Mouse (Mus musculus): ENCODE data around the gene Zfp874a. TPM values are rescaled to one million over a fixed set of nuclear protein-coding genes. Genes with fewer than 3 reads are reported as not detected.
"Not testable (repeated sequence)": the region's sequence is repeated elsewhere in the genome, so short reads cannot be mapped to it uniquely, and the experiment has no call there.

The Zfp874a gene
- polyA plus RNA-seq, 1 experiment from 2014 or later: 8.8 TPM

DNA sequence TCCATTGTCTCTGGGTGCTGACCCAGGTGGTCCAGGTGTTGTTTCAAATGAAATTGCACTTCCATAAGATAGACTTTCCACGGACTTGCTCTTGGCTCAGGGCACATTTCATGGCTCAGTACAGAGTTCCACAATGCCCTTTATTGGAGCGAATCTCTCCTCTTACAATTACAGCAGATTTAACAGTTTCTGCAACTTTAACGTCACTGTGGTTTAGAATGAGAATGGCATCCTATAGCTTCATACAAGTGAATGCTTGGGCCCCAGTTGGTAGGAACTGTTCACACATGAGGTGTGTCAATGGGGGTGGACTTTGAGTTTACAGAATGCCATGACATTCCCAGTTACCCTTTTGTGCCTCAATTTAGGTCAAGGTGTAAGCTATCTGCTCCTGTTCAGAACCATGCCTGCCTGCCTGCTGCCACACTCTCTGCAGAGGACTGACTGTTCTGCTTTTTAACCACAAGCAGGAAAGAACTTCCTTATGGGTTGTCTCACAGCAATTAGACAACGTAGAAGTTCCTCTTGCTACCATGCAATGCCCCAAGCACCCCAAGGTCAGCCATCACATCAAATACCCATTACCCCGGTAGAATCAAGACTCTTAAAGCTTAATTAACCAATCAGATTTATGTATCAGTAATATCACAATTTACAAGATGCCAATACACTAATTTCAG lies 12.2 kb upstream of the Zfp874a start:
- not testable (repeated sequence) for H3K9me3 ChIP-seq (ENCODE audit: control insufficient read depth, low read length); H3K27me3 ChIP-seq (replicated peaks; ENCODE audit: control insufficient read depth, insufficient read depth, low read length); H3K4me2 ChIP-seq (ENCODE audit: low read length); H3K4me3 ChIP-seq (ENCODE audit: low read depth, low read length); ATAC-seq (replicated peaks; ENCODE audit: low FRiP score, low TSS enrichment, low read depth); H3K9ac ChIP-seq (ENCODE audit: low read length); H3K36me3 ChIP-seq (ENCODE audit: control insufficient read depth, insufficient read depth, low read length); H3K27ac ChIP-seq (ENCODE audit: low read depth); DNase-seq (ENCODE audit: low spot score); H3K4me1 ChIP-seq (replicated peaks; ENCODE audit: control insufficient read depth, insufficient read depth, low read length)
- 84% methylated on average over 2 of the region's 5 CpGs for WGBS

DNA sequence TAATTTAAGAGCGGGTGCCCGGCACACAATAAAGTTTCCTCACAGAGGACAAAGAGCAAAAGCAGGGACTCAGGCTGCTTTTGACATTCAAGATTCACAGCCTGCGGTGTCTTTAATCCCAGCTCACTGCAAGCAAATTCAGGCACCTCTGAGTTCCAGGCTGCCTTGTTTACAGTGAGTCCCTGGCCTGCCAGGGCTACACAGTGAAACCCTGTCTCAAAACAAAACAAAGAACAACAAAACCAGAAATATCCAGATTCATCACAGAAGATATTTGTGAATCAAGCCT lies 541 bp upstream of the Zfp874a start:
- Histone ChIP-seq H3K27me3 (replicated peaks; ENCODE audit: control insufficient read depth, insufficient read depth, low read length) (no peaks in the 10 kb centered on the region), H3K9me3 (ENCODE audit: control insufficient read depth, low read length) (no peaks in the 10 kb centered on the region), H3K9ac (ENCODE audit: low read length) (peak overlapping the region; percentile 48), H3K4me1 (replicated peaks; ENCODE audit: control insufficient read depth, insufficient read depth, low read length) (no peaks in the 10 kb centered on the region; the same call in 1 of the 2 replicates), H3K27ac (ENCODE audit: low read depth) (peak overlapping the region; percentile 6; the same call in 1 of the 2 replicates), H3K4me2 (ENCODE audit: low read length) (peak overlapping the region; percentile 77), H3K4me3 (ENCODE audit: low read depth, low read length) (peak overlapping the region; percentile 67), H3K36me3 (ENCODE audit: control insufficient read depth, insufficient read depth, low read length) (peaks cover 7% of the 10 kb centered on the region; the same call in 1 of the 2 replicates)
- 4% methylated on average over 3 of the region's 3 CpGs for whole genome bisulfite sequencing
- ATAC-seq (replicated peaks; ENCODE audit: low FRiP score, low TSS enrichment, low read depth) (peak; percentile 40; the same call in 1 of the 2 replicates), DNase-seq (ENCODE audit: low spot score) (no peak)

DNA sequence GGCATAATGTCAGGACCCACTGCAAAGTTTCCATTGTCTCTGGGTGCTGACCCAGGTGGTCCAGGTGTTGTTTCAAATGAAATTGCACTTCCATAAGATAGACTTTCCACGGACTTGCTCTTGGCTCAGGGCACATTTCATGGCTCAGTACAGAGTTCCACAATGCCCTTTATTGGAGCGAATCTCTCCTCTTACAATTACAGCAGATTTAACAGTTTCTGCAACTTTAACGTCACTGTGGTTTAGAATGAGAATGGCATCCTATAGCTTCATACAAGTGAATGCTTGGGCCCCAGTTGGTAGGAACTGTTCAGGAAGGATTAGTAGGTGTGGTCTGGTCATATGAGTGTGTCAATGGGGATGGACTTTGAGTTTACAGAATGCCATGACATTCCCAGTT lies 14.3 kb downstream of the Zfp874a start:
- not testable (repeated sequence) for H3K9me3 ChIP-seq (ENCODE audit: control insufficient read depth, low read length); H3K27ac ChIP-seq (ENCODE audit: low read depth); H3K4me3 ChIP-seq (ENCODE audit: low read depth, low read length); H3K27me3 ChIP-seq (replicated peaks; ENCODE audit: control insufficient read depth, insufficient read depth, low read length); H3K4me1 ChIP-seq (replicated peaks; ENCODE audit: control insufficient read depth, insufficient read depth, low read length); H3K4me2 ChIP-seq (ENCODE audit: low read length); DNase-seq (ENCODE audit: low spot score); ATAC-seq (replicated peaks; ENCODE audit: low FRiP score, low TSS enrichment, low read depth); H3K9ac ChIP-seq (ENCODE audit: low read length)
- peaks cover 13% of the 10 kb centered on the region for H3K36me3 ChIP-seq (ENCODE audit: control insufficient read depth, insufficient read depth, low read length)
- WGBS: 86% methylated on average over 1 of the region's 3 CpGs

DNA sequence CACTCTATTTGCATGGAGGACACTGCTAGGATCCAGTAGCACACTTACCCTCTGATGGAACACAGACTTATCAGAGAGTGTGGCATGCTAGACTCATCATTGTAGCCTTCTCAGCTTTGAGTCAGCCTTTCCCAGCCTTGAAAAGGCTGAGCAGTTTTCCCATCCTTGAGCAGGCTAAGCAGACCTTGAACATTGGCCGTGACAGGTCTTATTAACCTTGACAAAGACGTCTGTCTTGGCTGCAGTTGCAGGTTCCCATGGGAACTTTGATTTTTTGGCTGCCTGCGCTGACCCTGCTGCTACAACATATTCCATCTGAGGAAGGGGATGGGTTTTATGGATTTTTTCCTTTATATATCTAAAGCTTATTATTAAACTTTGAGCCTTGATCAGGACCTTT lies 23.3 kb downstream of the Zfp874a start:
- H3K27me3 ChIP-seq (replicated peaks; ENCODE audit: control insufficient read depth, insufficient read depth, low read length): no peaks in the 10 kb centered on the region
- H3K4me1 ChIP-seq (replicated peaks; ENCODE audit: control insufficient read depth, insufficient read depth, low read length): no peaks in the 10 kb centered on the region
- no peak overlapping the region for H3K4me2 ChIP-seq (ENCODE audit: low read length)
- ATAC-seq (replicated peaks; ENCODE audit: low FRiP score, low TSS enrichment, low read depth) (no peak), DNase-seq (ENCODE audit: low spot score) (no peak)
- H3K4me3 ChIP-seq (ENCODE audit: low read depth, low read length): no peak overlapping the region
- H3K9me3 ChIP-seq (ENCODE audit: control insufficient read depth, low read length): no peaks in the 10 kb centered on the region
- 81% methylated on average over 3 of the region's 3 CpGs for WGBS
- H3K9ac ChIP-seq (ENCODE audit: low read length): no peak overlapping the region
- no peak overlapping the region for H3K27ac ChIP-seq (ENCODE audit: low read depth)
- H3K36me3 ChIP-seq (ENCODE audit: control insufficient read depth, insufficient read depth, low read length): no peaks in the 10 kb centered on the region

DNA sequence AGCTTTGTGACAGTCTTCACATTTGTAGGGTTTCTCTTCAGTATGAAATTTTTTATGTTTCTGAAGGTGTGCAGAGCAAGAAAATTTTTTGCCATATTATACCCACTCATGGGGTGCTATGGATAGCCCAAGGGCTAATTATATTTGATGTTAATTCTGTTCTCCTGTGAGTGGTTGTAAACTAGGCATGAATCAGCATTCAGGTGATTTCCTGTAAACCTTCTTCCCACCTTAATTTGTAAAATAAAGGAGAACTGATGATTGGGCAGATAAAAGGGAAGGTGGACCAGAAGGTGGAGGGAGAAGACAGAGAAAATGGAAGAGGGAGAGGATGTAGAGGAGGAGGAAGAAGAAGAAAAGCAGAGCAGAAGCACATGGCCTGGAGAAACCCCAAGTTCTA lies 25.7 kb downstream of the Zfp874a start:
- not testable (repeated sequence) for H3K4me3 ChIP-seq (ENCODE audit: low read depth, low read length); H3K27ac ChIP-seq (ENCODE audit: low read depth)

DNA sequence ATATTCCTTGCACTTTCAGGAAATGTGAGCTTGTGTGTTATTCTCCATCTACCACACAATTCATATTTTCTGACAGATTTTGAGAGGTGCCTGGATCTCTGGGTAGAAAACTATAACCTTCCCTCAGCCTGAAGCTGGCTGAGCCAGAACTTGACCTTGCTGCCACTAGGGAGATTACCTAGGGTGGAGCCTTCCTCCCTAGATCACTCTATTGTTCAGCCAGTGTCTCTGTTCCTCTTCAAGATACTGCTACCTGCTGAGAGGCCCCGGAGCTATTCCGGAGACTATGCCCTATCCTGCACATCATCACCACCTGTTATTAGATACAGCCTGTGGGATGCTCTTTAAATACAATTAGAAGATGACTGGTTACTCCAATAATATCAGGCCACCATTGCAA lies 28.9 kb downstream of the Zfp874a start:
- not testable (repeated sequence) for H3K9ac ChIP-seq (ENCODE audit: low read length); DNase-seq (ENCODE audit: low spot score); H3K9me3 ChIP-seq (ENCODE audit: control insufficient read depth, low read length); H3K27me3 ChIP-seq (replicated peaks; ENCODE audit: control insufficient read depth, insufficient read depth, low read length); H3K4me1 ChIP-seq (replicated peaks; ENCODE audit: control insufficient read depth, insufficient read depth, low read length); H3K4me3 ChIP-seq (ENCODE audit: low read depth, low read length); H3K4me2 ChIP-seq (ENCODE audit: low read length); H3K36me3 ChIP-seq (ENCODE audit: control insufficient read depth, insufficient read depth, low read length); H3K27ac ChIP-seq (ENCODE audit: low read depth); ATAC-seq (replicated peaks; ENCODE audit: low FRiP score, low TSS enrichment, low read depth)
- WGBS: 96% methylated on average over 2 of the region's 2 CpGs

More for the DNA sequence above, 25.7 kb downstream of the Zfp874a start:
- not testable (repeated sequence) for DNase-seq (ENCODE audit: low spot score); H3K27me3 ChIP-seq (replicated peaks; ENCODE audit: control insufficient read depth, insufficient read depth, low read length); H3K4me2 ChIP-seq (ENCODE audit: low read length); H3K4me1 ChIP-seq (replicated peaks; ENCODE audit: control insufficient read depth, insufficient read depth, low read length); H3K9ac ChIP-seq (ENCODE audit: low read length); H3K36me3 ChIP-seq (ENCODE audit: control insufficient read depth, insufficient read depth, low read length); ATAC-seq (replicated peaks; ENCODE audit: low FRiP score, low TSS enrichment, low read depth); H3K9me3 ChIP-seq (ENCODE audit: control insufficient read depth, low read length)

DNA sequence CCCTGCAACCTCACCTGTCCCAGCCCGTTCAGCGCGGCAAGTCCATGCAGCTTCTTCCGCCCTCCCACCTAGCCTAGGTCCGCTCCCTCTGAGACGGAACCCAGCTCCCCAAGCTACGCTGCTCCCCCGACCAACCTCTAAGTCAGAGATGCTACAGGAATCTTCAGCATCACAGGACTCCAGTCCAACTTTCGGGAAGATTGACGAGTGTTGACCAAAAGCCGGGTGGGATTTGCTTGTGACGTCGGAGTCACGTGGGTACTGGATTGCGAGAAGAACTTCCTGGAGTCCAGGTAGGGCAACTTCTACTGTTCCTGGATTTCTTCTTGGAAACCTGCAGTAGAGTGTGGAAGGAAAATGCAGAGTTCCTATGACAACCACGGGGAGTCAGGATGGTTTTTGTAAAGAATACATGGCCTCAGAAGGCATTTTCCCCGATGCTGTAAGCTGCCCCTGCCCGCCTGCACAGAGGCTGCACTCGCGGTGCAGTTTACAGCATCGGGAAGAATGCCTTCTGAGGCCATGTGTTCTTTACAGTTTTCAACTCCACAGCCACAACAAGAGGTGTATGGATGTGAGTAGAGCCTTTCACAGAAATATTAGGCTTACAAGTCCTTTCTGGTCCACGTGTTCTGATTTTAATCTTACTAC lies 30.1 kb downstream of the Zfp874a start, which contains the start of gene Zfp459:
Zfp459 (minus strand) TSS at position 212 of the 651 bp plus-strand sequence.
- Histone ChIP-seq H3K9ac (ENCODE audit: low read length) (peak within 1 kb of the TSS; percentile 56), H3K4me1 (replicated peaks; ENCODE audit: control insufficient read depth, insufficient read depth, low read length) (no peaks in the 10 kb centered on the region), H3K27ac (ENCODE audit: low read depth) (no peak within 1 kb of the TSS), H3K4me3 (ENCODE audit: low read depth, low read length) (peak within 1 kb of the TSS; percentile 60), H3K27me3 (replicated peaks; ENCODE audit: control insufficient read depth, insufficient read depth, low read length) (no peaks in the 10 kb centered on the region), H3K36me3 (ENCODE audit: control insufficient read depth, insufficient read depth, low read length) (no peaks in the 10 kb centered on the region), H3K4me2 (ENCODE audit: low read length) (peak within 1 kb of the TSS; percentile 81), H3K9me3 (ENCODE audit: control insufficient read depth, low read length) (no peaks in the 10 kb centered on the region)
- 2% methylated on average over 22 of the region's 22 CpGs for WGBS
- ATAC-seq (replicated peaks; ENCODE audit: low FRiP score, low TSS enrichment, low read depth): peak; percentile 92
- DNase-seq (ENCODE audit: low spot score): peak; percentile 88

DNA sequence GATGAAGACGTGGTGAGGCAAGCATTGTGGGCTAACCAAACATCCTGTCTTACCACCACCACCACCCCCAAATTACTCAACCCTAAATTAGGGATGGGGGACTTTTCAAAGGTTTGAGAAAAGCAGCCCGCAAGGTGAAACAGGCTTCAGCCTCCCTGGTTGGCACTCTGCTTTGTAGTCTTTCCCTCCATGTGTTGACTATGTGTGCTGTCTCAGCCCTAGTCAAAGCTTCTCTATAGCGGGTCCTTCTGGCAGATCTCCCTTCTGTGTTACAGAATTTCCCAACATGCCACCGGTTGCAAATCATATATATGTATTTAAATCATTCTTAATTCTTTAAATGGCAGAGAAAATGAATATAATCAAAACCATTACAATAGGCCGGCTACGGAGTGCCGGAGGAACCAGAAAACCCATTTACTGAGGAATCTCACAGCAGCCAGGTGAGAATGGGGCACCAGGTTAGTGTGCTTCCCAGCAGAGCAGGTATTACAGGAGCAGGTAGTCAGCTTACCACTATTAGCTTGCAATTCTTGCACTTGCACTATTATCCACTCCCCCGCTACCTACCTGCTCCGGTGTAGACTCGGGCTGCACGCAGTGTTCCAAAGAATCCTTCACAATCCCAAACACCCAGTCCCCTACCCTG lies 30.7 kb downstream of the Zfp874a start:
- WGBS: 31% methylated on average over 11 of the region's 11 CpGs
- peak; percentile 73 for ATAC-seq (replicated peaks; ENCODE audit: low FRiP score, low TSS enrichment, low read depth)
- Histone ChIP-seq H3K27me3 (replicated peaks; ENCODE audit: control insufficient read depth, insufficient read depth, low read length) (no peaks in the 10 kb centered on the region), H3K36me3 (ENCODE audit: control insufficient read depth, insufficient read depth, low read length) (no peaks in the 10 kb centered on the region), H3K4me1 (replicated peaks; ENCODE audit: control insufficient read depth, insufficient read depth, low read length) (no peaks in the 10 kb centered on the region), H3K27ac (ENCODE audit: low read depth) (no peak overlapping the region), H3K4me2 (ENCODE audit: low read length) (peak overlapping the region; percentile 81), H3K9me3 (ENCODE audit: control insufficient read depth, low read length) (no peaks in the 10 kb centered on the region), H3K9ac (ENCODE audit: low read length) (peak overlapping the region; percentile 56), H3K4me3 (ENCODE audit: low read depth, low read length) (peak overlapping the region; percentile 60)
- no peak for DNase-seq (ENCODE audit: low spot score)

Data from intestine, embryonic 14.5 days (tissue).